Mouse (Mus musculus) olfactory bulb, adult 2 months (tissue): ENCODE measurements around the gene Mri1. TPM values are rescaled to one million over a fixed set of nuclear protein-coding genes. Genes with fewer than 3 reads are reported as not detected.
"Not testable (repeated sequence)": the region's sequence is repeated elsewhere in the genome, so short reads cannot be mapped to it uniquely, and the experiment has no call there.

Source experiments
- H3K27ac ChIP-seq: fragments of 200-500 bp; 2 replicates; pipeline ENCODE4 v1.5.1; 2012; ENCODE audit warnings: low read depth, low read length; ENCODE audit not compliant: insufficient read depth
- H3K4me1 ChIP-seq: fragments of 200-500 bp; 2 replicates; pipeline ENCODE4 v1.6.1; 2012; ENCODE audit warnings: low read length; ENCODE audit not compliant: control insufficient read depth, insufficient read depth
- H3K4me3 ChIP-seq: fragments of 200-500 bp; 2 replicates; pipeline ENCODE4 v1.5.1; 2012; ENCODE audit warnings: mild to moderate bottlenecking, low read depth, low read length, moderate library complexity; ENCODE audit not compliant: insufficient read depth
- CTCF ChIP-seq: fragments of 200-500 bp; IDR thresholded peaks from 2 replicates; pipeline ENCODE4 v1.5.1; 2012; ENCODE audit warnings: low read depth, mild to moderate bottlenecking, low read length, moderate library complexity; ENCODE audit not compliant: insufficient read depth
- POLR2A ChIP-seq: fragments of 200-500 bp; IDR thresholded peaks from 2 replicates; pipeline ENCODE4 v1.6.1; 2012; ENCODE audit warnings: mild to moderate bottlenecking, low read depth, low read length, moderate library complexity; ENCODE audit not compliant: insufficient read depth
- WGBS: fragments of 180-500 bp; shearing (Covaris S2); methylation state at CpG from one replicate; pipeline ENCODE4 v1.1.7; 2018; 5-methylcytosine and 5-hydroxymethylcytosine counted together
- polyA plus RNA-seq: library from polyadenylated mRNA; stranded (reverse); fragments of >200 nt; gene quantifications from 2 replicates; pipeline ENCODE4 v1.2.4, GENCODE M21; 2012; ENCODE audit warnings: low replicate concordance; ENCODE audit not compliant: missing spikeins, insufficient read depth, insufficient read length

Mri1 gene
- polyA plus RNA-seq: not detected in 2 replicates

GRCm38 (mm10) chr8:84256822-84257610 is at the start of gene Mri1:
Mri1 (minus strand) TSS chr8:84257326.
- peak within 1 kb of the TSS; percentile 73 for H3K4me3 ChIP-seq
- under 1% methylated on average over 64 of the region's 64 CpGs for WGBS
- no peak for TF ChIP-seq CTCF
- peak; percentile 75 for TF ChIP-seq POLR2A
- H3K27ac ChIP-seq: peak within 1 kb of the TSS; percentile 59
- peaks cover 8% of the 10 kb centered on the region for H3K4me1 ChIP-seq

- TF ChIP-seq CTCF (no peak), POLR2A (no peak)
- Histone ChIP-seq H3K4me1 (peaks cover 8% of the 10 kb centered on the region), H3K27ac (no peak overlapping the region), H3K4me3 (no peak overlapping the region)
- WGBS: 44% methylated on average over 2 of the region's 2 CpGs
Observed at GRCm38 (mm10) chr8:84303951-84304350, 46.8 kb upstream of the Mri1 start.

- Histone ChIP-seq H3K4me1 (no peaks in the 10 kb centered on the region; the same call in 1 of the 2 replicates), H3K27ac (no peak overlapping the region), H3K4me3 (no peak overlapping the region)
- no peak for TF ChIP-seq CTCF
- no peak for TF ChIP-seq POLR2A
- WGBS: 53% methylated on average over 5 of the region's 5 CpGs
Observed at GRCm38 (mm10) chr8:84297029-84297785, 40.1 kb upstream of the Mri1 start.

GRCm38 (mm10) chr8:84291688-84292087 is 34.6 kb upstream of the Mri1 start:
- peak; percentile 51 for TF ChIP-seq CTCF
- TF ChIP-seq POLR2A: no peak
- 27% methylated on average over 8 of the region's 8 CpGs for WGBS
- H3K27ac ChIP-seq: no peak overlapping the region
- no peak overlapping the region for H3K4me3 ChIP-seq
- H3K4me1 ChIP-seq: peaks cover 4% of the 10 kb centered on the region; the same call in 1 of the 2 replicates

GRCm38 (mm10) chr8:84291086-84291485 is 34.0 kb upstream of the Mri1 start:
- Histone ChIP-seq H3K4me1 (peaks cover 4% of the 10 kb centered on the region; the same call in 1 of the 2 replicates), H3K27ac (no peak overlapping the region), H3K4me3 (no peak overlapping the region)
- no peak for TF ChIP-seq POLR2A
- WGBS: 66% methylated on average over 5 of the region's 5 CpGs

- WGBS: 59% methylated on average over 2 of the region's 2 CpGs
- H3K4me1 ChIP-seq: peaks cover 11% of the 10 kb centered on the region
- no peak overlapping the region for H3K27ac ChIP-seq
- TF ChIP-seq POLR2A (no peak), CTCF (no peak)
- H3K4me3 ChIP-seq: no peak overlapping the region
Observed at GRCm38 (mm10) chr8:84288892-84289291, 31.8 kb upstream of the Mri1 start.

GRCm38 (mm10) chr8:84285665-84286064 is 28.5 kb upstream of the Mri1 start:
- WGBS: 53% methylated on average over 5 of the region's 5 CpGs
- H3K4me1 ChIP-seq, H3K4me3 ChIP-seq, H3K27ac ChIP-seq: not testable (repeated sequence)

GRCm38 (mm10) chr8:84284608-84285063 is 27.5 kb upstream of the Mri1 start:
- WGBS: 22% methylated on average over 9 of the region's 9 CpGs
- TF ChIP-seq POLR2A: no peak
- TF ChIP-seq CTCF: no peak
- no peak overlapping the region for H3K4me3 ChIP-seq
- peaks cover 9% of the 10 kb centered on the region for H3K4me1 ChIP-seq
- no peak overlapping the region for H3K27ac ChIP-seq

- Histone ChIP-seq H3K27ac (no peak overlapping the region), H3K4me3 (no peak overlapping the region), H3K4me1 (peaks cover 9% of the 10 kb centered on the region)
- TF ChIP-seq CTCF (no peak), POLR2A (no peak)
- 85% methylated on average over 10 of the region's 10 CpGs for WGBS
Observed at GRCm38 (mm10) chr8:84280777-84281176, 23.7 kb upstream of the Mri1 start.
